Mouse (Mus musculus) E14TG2a.4 (cell line): ENCODE measurements at regions not wholly inside any gene's neighbourhood (a gene's known extent, or its start where the extent isn't known, plus 50 kb on each side); places are given as distances from the start of the nearest gene placed in this dataset.

Source experiments
- CTCF ChIP-seq: conservative IDR thresholded peaks from 2 replicates; pipeline ENCODE4 v1.5.1; 2014; ENCODE audit warnings: low read length
- NANOG ChIP-seq: IDR thresholded peaks from 2 replicates; pipeline ENCODE4 v1.6.1; 2014; ENCODE audit warnings: borderline replicate concordance, low read length, mixed read lengths

GRCm38 (mm10) chr13:53598050-53598449 is 125.2 kb upstream of the Msx2 start:
- TF ChIP-seq CTCF (no peak), NANOG (no peak)
